Mouse (Mus musculus) forebrain, embryonic 15.5 days (tissue): ENCODE measurements around the gene Akr1d1. TPM values are rescaled to one million over a fixed set of nuclear protein-coding genes. Genes with fewer than 3 reads are reported as not detected.

Experiments
- ATAC-seq: fragments of 200-750 bp; cut with Nextera tagmentation; replicated peaks from 2 replicates; pipeline ENCODE4 v1.8.0; 2017; ENCODE audit warnings: mild to moderate bottlenecking, moderate TSS enrichment, moderate library complexity
- H3K27ac ChIP-seq: fragments of 300-500 bp; sonication (generic); replicated peaks from 2 replicates; pipeline ENCODE4 v1.5.1; 2015; ENCODE audit warnings: mild to moderate bottlenecking, inconsistent platforms
- H3K27me3 ChIP-seq: fragments of 300-500 bp; sonication (generic); 2 replicates; pipeline ENCODE4 v1.6.1; 2015; ENCODE audit warnings: inconsistent platforms
- H3K36me3 ChIP-seq: fragments of 300-500 bp; sonication (generic); 2 replicates; pipeline ENCODE4 v1.6.1; 2015; ENCODE audit warnings: mild to moderate bottlenecking, inconsistent platforms
- H3K4me1 ChIP-seq: fragments of 300-500 bp; sonication (generic); 2 replicates; pipeline ENCODE4 v1.6.1; 2015; ENCODE audit warnings: inconsistent platforms
- H3K4me2 ChIP-seq: fragments of 300-500 bp; sonication (generic); replicated peaks from 2 replicates; pipeline ENCODE4 v1.6.1; 2015; ENCODE audit warnings: mild to moderate bottlenecking, inconsistent platforms
- H3K4me3 ChIP-seq: fragments of 300-500 bp; sonication (generic); 2 replicates; pipeline ENCODE4 v1.5.1; 2015; ENCODE audit warnings: mild to moderate bottlenecking, inconsistent platforms
- H3K9ac ChIP-seq: fragments of 300-500 bp; sonication (generic); replicated peaks from 2 replicates; pipeline ENCODE4 v1.6.1; 2015; ENCODE audit warnings: mild to moderate bottlenecking, inconsistent platforms
- H3K9me3 ChIP-seq: fragments of 300-500 bp; sonication (generic); 2 replicates; pipeline ENCODE4 v1.6.1; 2016; ENCODE audit warnings: inconsistent platforms
- WGBS: fragments of 180-500 bp; shearing (Covaris S2); methylation state at CpG from one replicate; pipeline ENCODE4 v1.1.7; 2015; ENCODE audit warnings: mixed read lengths; 5-methylcytosine and 5-hydroxymethylcytosine counted together
- polyA plus RNA-seq: library from polyadenylated mRNA; unstranded; fragments of >200 nt; fragmentation: Nextera tagmentation; extraction: Ambion mirVana; gene quantifications from 2 replicates; pipeline ENCODE4 v1.2.1, GENCODE M21; 2015

Akr1d1 gene
- polyA plus RNA-seq, 1 experiment from 2014 or later = not detected

GRCm38 (mm10) chr6:37572935-37573334 is 43.0 kb downstream of the Akr1d1 start:
- Histone ChIP-seq H3K4me3 (no peak overlapping the region), H3K9me3 (no peaks in the 10 kb centered on the region), H3K27me3 (no peaks in the 10 kb centered on the region), H3K9ac (no peak overlapping the region), H3K36me3 (no peaks in the 10 kb centered on the region), H3K4me1 (no peaks in the 10 kb centered on the region), H3K27ac (no peak overlapping the region), H3K4me2 (no peak overlapping the region)
- ATAC-seq = no peak
- 80% methylated on average over 2 of the region's 2 CpGs for WGBS

- 80% methylated on average over 5 of the region's 5 CpGs for WGBS
- no peak overlapping the region for H3K4me3 ChIP-seq
- H3K9ac ChIP-seq = no peak overlapping the region
- no peak overlapping the region for H3K4me2 ChIP-seq
- no peaks in the 10 kb centered on the region for H3K9me3 ChIP-seq
- ATAC-seq = no peak
- H3K4me1 ChIP-seq = no peaks in the 10 kb centered on the region
- H3K27ac ChIP-seq = no peak overlapping the region
- no peaks in the 10 kb centered on the region for H3K36me3 ChIP-seq
- no peaks in the 10 kb centered on the region for H3K27me3 ChIP-seq
These were observed 50.5 kb downstream of the Akr1d1 start for GRCm38 (mm10) chr6:37580476-37580875.

- Histone ChIP-seq H3K27me3 (no peaks in the 10 kb centered on the region), H3K4me1 (peaks cover 29% of the 10 kb centered on the region), H3K4me3 (no peak overlapping the region), H3K9ac (no peak overlapping the region), H3K36me3 (no peaks in the 10 kb centered on the region), H3K27ac (peak overlapping the region; percentile 71), H3K4me2 (no peak overlapping the region), H3K9me3 (no peaks in the 10 kb centered on the region)
- 4% methylated on average over 4 of the region's 4 CpGs for WGBS
- peak; percentile 85 for ATAC-seq
These were observed 59.5 kb downstream of the Akr1d1 start for GRCm38 (mm10) chr6:37589340-37589962.

- Histone ChIP-seq H3K9me3 (no peaks in the 10 kb centered on the region), H3K9ac (no peak overlapping the region), H3K4me1 (peaks cover 29% of the 10 kb centered on the region), H3K4me2 (no peak overlapping the region), H3K27me3 (no peaks in the 10 kb centered on the region), H3K27ac (peak overlapping the region; percentile 71), H3K36me3 (no peaks in the 10 kb centered on the region), H3K4me3 (no peak overlapping the region)
- ATAC-seq = no peak
- 77% methylated on average over 6 of the region's 6 CpGs for WGBS
These were observed 60.8 kb downstream of the Akr1d1 start for GRCm38 (mm10) chr6:37590800-37591199.

GRCm38 (mm10) chr6:37592101-37593032 is 62.4 kb downstream of the Akr1d1 start:
- Histone ChIP-seq H3K4me2 (peak overlapping the region; percentile 12), H3K27me3 (no peaks in the 10 kb centered on the region), H3K4me1 (peaks cover 29% of the 10 kb centered on the region), H3K36me3 (no peaks in the 10 kb centered on the region), H3K9ac (no peak overlapping the region; the same call in 1 of the 2 replicates), H3K27ac (peak overlapping the region; percentile 80), H3K9me3 (no peaks in the 10 kb centered on the region), H3K4me3 (no peak overlapping the region)
- 23% methylated on average over 19 of the region's 19 CpGs for WGBS
- ATAC-seq = peak; percentile 36

- Histone ChIP-seq H3K9ac (no peak overlapping the region; the same call in 1 of the 2 replicates), H3K4me3 (no peak overlapping the region)
- ATAC-seq = no peak
These were observed 63.0 kb downstream of the Akr1d1 start for GRCm38 (mm10) chr6:37593033-37593374.

GRCm38 (mm10) chr6:37593551-37594089 is 63.6 kb downstream of the Akr1d1 start:
- H3K27ac ChIP-seq = 0 out of 2 replicates have a peak overlapping the region, but pooled peaks have one; percentile 33
- H3K27me3 ChIP-seq = no peaks in the 10 kb centered on the region
- no peak for ATAC-seq
- H3K4me2 ChIP-seq = no peak overlapping the region
- no peaks in the 10 kb centered on the region for H3K9me3 ChIP-seq
- 5% methylated on average over 5 of the region's 5 CpGs for WGBS
- H3K36me3 ChIP-seq = no peaks in the 10 kb centered on the region
- peaks cover 29% of the 10 kb centered on the region for H3K4me1 ChIP-seq
- no peak overlapping the region for H3K9ac ChIP-seq
- H3K4me3 ChIP-seq = no peak overlapping the region

More at GRCm38 (mm10) chr6:37593033-37593374, 63.0 kb downstream of the Akr1d1 start:
- H3K9me3 ChIP-seq = no peaks in the 10 kb centered on the region
- no peaks in the 10 kb centered on the region for H3K27me3 ChIP-seq
- H3K27ac ChIP-seq = peak overlapping the region; percentile 80
- WGBS = 11% methylated on average over 6 of the region's 6 CpGs
- no peaks in the 10 kb centered on the region for H3K36me3 ChIP-seq
- H3K4me1 ChIP-seq = peaks cover 29% of the 10 kb centered on the region
- H3K4me2 ChIP-seq = peak overlapping the region; percentile 12

GRCm38 (mm10) chr6:37597088-37597487 is 67.1 kb downstream of the Akr1d1 start:
- 90% methylated on average over 2 of the region's 2 CpGs for WGBS
- H3K36me3 ChIP-seq = no peaks in the 10 kb centered on the region

GRCm38 (mm10) chr6:37598033-37598432 is 68.1 kb downstream of the Akr1d1 start:
- Histone ChIP-seq H3K9ac (no peak overlapping the region), H3K9me3 (no peaks in the 10 kb centered on the region), H3K27ac (no peak overlapping the region), H3K4me2 (no peak overlapping the region), H3K27me3 (no peaks in the 10 kb centered on the region), H3K4me1 (peaks cover 5% of the 10 kb centered on the region), H3K4me3 (no peak overlapping the region), H3K36me3 (no peaks in the 10 kb centered on the region)
- no peak for ATAC-seq

More at GRCm38 (mm10) chr6:37597088-37597487, 67.1 kb downstream of the Akr1d1 start:
- Histone ChIP-seq H3K4me3 (no peak overlapping the region), H3K9me3 (no peaks in the 10 kb centered on the region), H3K27ac (no peak overlapping the region), H3K27me3 (no peaks in the 10 kb centered on the region), H3K4me2 (no peak overlapping the region), H3K4me1 (peaks cover 14% of the 10 kb centered on the region), H3K9ac (no peak overlapping the region)
- ATAC-seq = no peak

GRCm38 (mm10) chr6:37600976-37601498 is 71.1 kb downstream of the Akr1d1 start:
- no peak for ATAC-seq
- WGBS = 88% methylated on average over 7 of the region's 7 CpGs
- H3K9me3 ChIP-seq = no peaks in the 10 kb centered on the region

GRCm38 (mm10) chr6:37602857-37603765 is 73.1 kb downstream of the Akr1d1 start:
- Histone ChIP-seq H3K9me3 (no peaks in the 10 kb centered on the region), H3K9ac (no peak overlapping the region), H3K4me2 (no peak overlapping the region), H3K4me1 (no peaks in the 10 kb centered on the region), H3K27me3 (no peaks in the 10 kb centered on the region), H3K36me3 (no peaks in the 10 kb centered on the region), H3K4me3 (no peak overlapping the region), H3K27ac (no peak overlapping the region)
- WGBS = 50% methylated on average over 9 of the region's 9 CpGs
- no peak for ATAC-seq

More at GRCm38 (mm10) chr6:37600976-37601498, 71.1 kb downstream of the Akr1d1 start:
- H3K27ac ChIP-seq = no peak overlapping the region
- H3K4me1 ChIP-seq = no peaks in the 10 kb centered on the region
- no peak overlapping the region for H3K4me2 ChIP-seq
- H3K36me3 ChIP-seq = no peaks in the 10 kb centered on the region
- no peaks in the 10 kb centered on the region for H3K27me3 ChIP-seq
- H3K9ac ChIP-seq = no peak overlapping the region
- H3K4me3 ChIP-seq = no peak overlapping the region
